Mouse (Mus musculus) CD4-positive naive resting alpha-beta T cell, adult 76 days (primary cell): ENCODE data around the gene Fmc1. TPM values are rescaled to one million over a fixed set of nuclear protein-coding genes. Genes with fewer than 3 reads are reported as not detected.

Experiments
- total RNA-seq: library from RNA; stranded (reverse); gene quantifications from one replicate; pipeline ENCODE4 v1.2.4, GENCODE M21; 2023

Fmc1 gene
- 23.3 TPM for total RNA-seq

DNA sequence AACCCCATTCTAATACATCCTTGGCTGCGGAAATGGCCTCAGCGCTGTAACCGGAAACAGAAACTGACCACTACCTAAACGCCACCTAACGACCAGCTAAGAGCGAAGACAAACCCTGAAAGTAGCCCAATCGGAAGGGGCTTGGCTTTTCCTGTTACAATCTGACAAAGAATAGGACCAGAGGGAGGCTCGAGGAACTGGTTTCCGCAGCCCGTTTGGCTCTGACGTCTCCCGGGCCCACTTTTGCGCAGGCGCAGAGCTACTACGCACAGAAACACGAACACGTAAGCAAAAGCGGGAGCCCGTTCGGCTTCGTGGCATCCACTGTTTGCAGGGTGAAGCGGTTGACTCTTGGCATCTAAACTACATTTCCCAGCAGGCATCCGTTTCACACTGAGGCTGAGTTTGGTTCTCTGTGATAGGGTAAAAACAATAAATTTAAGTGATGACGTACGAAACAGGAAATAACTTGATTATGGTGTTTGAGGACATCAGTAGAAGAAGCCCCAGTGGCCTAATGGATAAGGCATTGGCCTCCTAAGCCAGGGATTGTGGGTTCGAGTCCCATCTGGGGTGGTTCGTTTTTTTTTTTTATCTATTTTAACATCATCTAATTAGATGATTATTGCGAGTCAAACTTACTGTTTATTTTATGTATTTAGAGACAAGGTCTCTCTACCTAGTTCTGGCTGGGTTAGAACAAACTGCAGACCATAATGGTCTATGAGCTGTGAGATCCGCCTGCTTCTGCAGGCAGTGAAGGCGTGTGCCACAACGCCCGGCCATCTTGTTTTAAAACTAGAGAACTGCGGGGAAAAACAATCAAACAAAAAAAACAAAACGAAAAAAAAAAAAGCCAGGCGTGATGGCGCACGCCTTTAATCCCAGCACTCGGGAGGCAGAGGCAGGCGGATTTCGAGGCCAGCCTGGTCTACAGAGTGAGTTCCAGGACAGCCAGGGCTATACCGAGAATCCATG, at the start of gene Fmc1:
Fmc1 (plus strand) TSS at position 75 of the 978 bp plus-strand sequence.

DNA sequence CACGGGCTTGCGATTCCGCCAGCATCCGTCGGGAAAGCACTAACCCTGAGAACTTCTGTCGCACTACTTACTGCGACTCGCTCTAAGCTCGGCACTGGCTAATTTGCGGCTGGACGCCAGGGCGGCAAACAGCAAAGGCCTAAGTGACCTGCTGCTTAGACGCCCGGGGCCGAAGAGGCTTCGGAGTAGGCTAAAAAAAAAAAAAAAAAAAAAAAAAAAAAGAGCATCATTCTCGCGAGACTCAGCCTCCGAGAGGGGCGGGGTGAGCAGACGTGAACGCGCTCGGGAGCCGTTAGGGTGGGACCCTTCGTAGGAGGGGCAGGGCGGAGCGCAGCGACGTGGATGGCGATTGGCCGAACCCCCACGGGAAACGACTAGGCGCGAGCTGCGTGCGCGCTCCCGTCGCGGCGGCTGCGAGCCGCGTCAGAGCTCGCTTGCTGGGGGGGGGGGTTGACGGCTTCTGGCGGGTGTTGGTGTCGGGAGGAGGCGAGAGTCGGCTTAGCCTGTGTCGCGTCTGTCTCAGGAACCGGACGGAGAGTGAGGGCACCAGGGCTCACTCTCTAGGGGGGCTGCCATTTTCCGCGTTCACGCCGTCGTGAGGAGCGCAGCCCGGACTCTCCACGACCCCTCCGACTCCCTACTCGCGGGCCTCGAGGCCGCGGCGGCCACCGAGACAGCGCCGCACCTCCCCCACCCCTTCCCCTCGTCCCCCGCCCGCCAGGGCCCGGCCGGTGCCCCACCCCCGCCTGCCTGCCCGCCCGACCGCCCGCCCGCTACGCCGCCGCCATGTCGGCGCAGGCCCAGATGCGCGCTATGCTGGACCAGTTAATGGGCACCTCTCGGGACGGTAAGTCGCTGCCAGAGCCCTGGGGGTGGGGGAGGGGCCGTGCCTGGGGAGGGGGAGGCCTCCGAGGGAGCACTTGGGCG, 18.0 kb downstream of the Fmc1 start, which contains the start of gene Luc7l2:
Luc7l2 (plus strand) TSS at position 273 of the 927 bp plus-strand sequence.

Other genes starting within 250 kb of the Fmc1 start
- gene Zc3hav1l, start 234.2 kb upstream of the Fmc1 start, total RNA-seq: 5.2 TPM
- gene Zc3hav1, start 178.9 kb upstream of the Fmc1 start, total RNA-seq: 363 TPM
- not detected for gene Ttc26, start 152.0 kb upstream of the Fmc1 start, total RNA-seq
- gene Ubn2, start 99.6 kb upstream of the Fmc1 start, total RNA-seq: 47.5 TPM
- 442 TPM for gene Luc7l2, start 17.8 kb downstream of the Fmc1 start, total RNA-seq
- gene Klrg2, start 103.7 kb downstream of the Fmc1 start, total RNA-seq: not detected
- gene Clec2l, start 129.6 kb downstream of the Fmc1 start, total RNA-seq: not detected